Mouse (Mus musculus) heart, embryonic 13.5 days (tissue): ENCODE results near the gene Nkain1. TPM values are rescaled to one million over a fixed set of nuclear protein-coding genes. Genes with fewer than 3 reads are reported as not detected.

Source experiments
- ATAC-seq: fragments of 200-750 bp; cut with Nextera tagmentation; 2 replicates; pipeline ENCODE4 v1.8.0; 2017; ENCODE audit warnings: moderate TSS enrichment; ENCODE audit not compliant: insufficient number of reproducible peaks, low FRiP score, low TSS enrichment; ENCODE audit errors: extremely low read depth
- H3K27ac ChIP-seq: fragments of 300-500 bp; sonication (generic); replicated peaks from 2 replicates; pipeline ENCODE4 v1.5.1; 2015; ENCODE audit warnings: moderate library complexity, mild to moderate bottlenecking, inconsistent platforms
- H3K27me3 ChIP-seq: fragments of 300-500 bp; sonication (generic); replicated peaks from 2 replicates; pipeline ENCODE4 v1.6.1; 2015; ENCODE audit warnings: mild to moderate bottlenecking, inconsistent platforms
- H3K36me3 ChIP-seq: fragments of 300-500 bp; sonication (generic); 2 replicates; pipeline ENCODE4 v1.6.1; 2015; ENCODE audit warnings: mild to moderate bottlenecking, inconsistent platforms
- H3K4me1 ChIP-seq: fragments of 300-500 bp; sonication (generic); 2 replicates; pipeline ENCODE4 v1.6.1; 2015; ENCODE audit warnings: inconsistent platforms
- H3K4me2 ChIP-seq: fragments of 300-500 bp; sonication (generic); 2 replicates; pipeline ENCODE4 v1.6.1; 2015; ENCODE audit warnings: inconsistent platforms, mild to moderate bottlenecking, moderate library complexity
- H3K4me3 ChIP-seq: fragments of 300-500 bp; sonication (generic); 2 replicates; pipeline ENCODE4 v1.5.1; 2015; ENCODE audit warnings: moderate library complexity, mild to moderate bottlenecking, inconsistent platforms
- H3K9ac ChIP-seq: fragments of 300-500 bp; sonication (generic); 2 replicates; pipeline ENCODE4 v1.6.1; 2015; ENCODE audit warnings: inconsistent platforms, mild to moderate bottlenecking, moderate library complexity
- H3K9me3 ChIP-seq: fragments of 300-500 bp; sonication (generic); 2 replicates; pipeline ENCODE4 v1.6.1; 2016; ENCODE audit warnings: inconsistent platforms
- WGBS: fragments of 180-500 bp; shearing (Covaris S2); methylation state at CpG from one replicate; pipeline ENCODE4 v1.1.7; 2015; ENCODE audit warnings: mixed read lengths; 5-methylcytosine and 5-hydroxymethylcytosine counted together
- polyA plus RNA-seq: library from polyadenylated mRNA; unstranded; fragments of >200 nt; fragmentation: Nextera tagmentation; extraction: Ambion mirVana; gene quantifications from 2 replicates; pipeline ENCODE4 v1.2.1, GENCODE M21; 2015

Gene Nkain1
- polyA plus RNA-seq, 1 experiment from 2014 or later = 0.72 TPM

DNA sequence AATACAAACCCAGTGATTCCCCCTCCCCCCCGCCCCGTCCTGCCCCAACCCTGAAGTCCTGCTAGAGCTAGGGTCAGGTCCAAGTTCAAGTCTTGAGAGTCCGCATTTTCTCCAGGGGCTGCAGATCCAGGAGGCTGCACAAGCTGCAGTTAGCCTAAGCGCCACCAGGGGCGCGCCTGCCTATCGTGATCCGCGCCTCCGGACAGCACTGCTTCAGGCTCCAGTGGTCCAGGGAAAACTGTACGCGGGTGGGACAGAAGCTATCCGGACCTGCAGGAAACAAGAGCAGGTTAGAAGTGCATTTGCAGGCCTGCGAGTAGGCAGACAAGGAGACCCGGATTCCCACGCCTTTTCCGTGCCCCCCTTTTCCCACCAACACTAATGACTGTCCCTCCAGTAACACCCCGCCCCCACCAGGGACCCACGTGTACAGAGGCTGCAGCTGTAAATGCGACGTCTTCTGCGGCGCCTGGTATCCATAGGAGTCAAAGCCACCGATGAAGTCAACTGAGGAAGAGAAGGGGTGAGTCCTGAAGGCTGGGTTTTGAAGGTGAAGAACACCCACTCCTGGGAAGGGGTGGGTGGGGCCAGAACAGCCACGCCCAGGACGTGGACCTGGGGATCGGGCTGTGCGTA lies 42.2 kb downstream of the Nkain1 start:
- ATAC-seq = no peak
- Histone ChIP-seq H3K36me3 (0 out of 2 replicates have a peak, but pooled peaks cover 3% of the 10 kb centered on the region), H3K9ac (peak overlapping the region; percentile 62; the same call in 1 of the 2 replicates), H3K4me3 (peak overlapping the region; percentile 34), H3K9me3 (no peaks in the 10 kb centered on the region), H3K27ac (no peak overlapping the region), H3K4me1 (peaks cover 6% of the 10 kb centered on the region), H3K4me2 (peak overlapping the region; percentile 67), H3K27me3 (no peaks in the 10 kb centered on the region; the same call in 1 of the 2 replicates)
- WGBS = 13% methylated on average over 28 of the region's 28 CpGs

DNA sequence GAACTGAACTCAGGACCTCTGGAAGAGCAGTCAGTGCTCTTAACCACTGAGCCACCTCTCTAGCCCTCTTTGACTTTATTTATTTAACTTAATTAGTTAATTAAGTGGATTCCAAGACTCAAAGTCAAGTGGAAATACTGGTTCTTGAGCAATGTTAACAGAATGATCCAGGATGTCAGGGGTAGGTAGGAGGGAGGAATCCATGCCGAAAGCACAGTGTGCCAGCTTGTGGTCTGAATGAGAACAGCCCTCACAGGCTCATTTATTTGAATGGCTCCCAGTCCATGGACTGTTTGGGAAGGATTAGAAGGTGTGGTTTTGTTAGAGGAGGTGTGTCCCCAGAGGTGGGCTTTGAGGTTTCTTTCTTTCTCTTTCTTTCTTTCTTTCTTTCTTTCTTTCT lies 46.2 kb downstream of the Nkain1 start:
- ATAC-seq = no peak
- no peak overlapping the region for H3K4me3 ChIP-seq
- no peak overlapping the region for H3K27ac ChIP-seq
- peaks cover 6% of the 10 kb centered on the region for H3K4me1 ChIP-seq
- no peaks in the 10 kb centered on the region for H3K9me3 ChIP-seq
- 82% methylated on average over 1 of the region's 1 CpGs for WGBS
- H3K4me2 ChIP-seq = no peak overlapping the region
- H3K36me3 ChIP-seq = no peaks in the 10 kb centered on the region
- H3K9ac ChIP-seq = no peak overlapping the region
- H3K27me3 ChIP-seq = peaks cover 2% of the 10 kb centered on the region; the same call in 1 of the 2 replicates

DNA sequence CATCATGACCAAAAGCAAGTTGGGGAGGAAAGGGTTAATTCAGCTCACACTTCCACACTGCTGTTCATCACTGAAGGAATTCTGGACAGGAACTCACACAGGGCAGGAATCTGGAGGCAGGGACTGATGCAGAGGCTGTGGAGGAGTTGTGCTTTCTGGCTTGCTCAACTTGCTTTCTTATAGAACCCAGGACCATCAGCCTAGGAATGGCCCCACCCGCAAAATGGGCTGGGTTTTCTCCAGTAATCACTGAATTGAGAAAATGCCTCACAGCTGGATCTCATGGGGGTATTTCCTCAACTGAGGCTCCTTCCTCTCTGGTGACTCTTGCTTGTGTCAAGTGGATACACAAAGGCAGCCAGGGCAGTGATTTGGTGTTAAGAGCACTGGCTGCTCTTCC lies 48.9 kb downstream of the Nkain1 start:
- H3K27me3 ChIP-seq = peaks cover 2% of the 10 kb centered on the region; the same call in 1 of the 2 replicates
- no peak overlapping the region for H3K4me2 ChIP-seq
- H3K9me3 ChIP-seq = no peaks in the 10 kb centered on the region
- no peak for ATAC-seq
- H3K27ac ChIP-seq = no peak overlapping the region
- peaks cover 8% of the 10 kb centered on the region; the same call in 1 of the 2 replicates for H3K4me1 ChIP-seq
- 74% methylated on average over 1 of the region's 1 CpGs for WGBS
- H3K4me3 ChIP-seq = no peak overlapping the region
- no peak overlapping the region for H3K9ac ChIP-seq
- no peaks in the 10 kb centered on the region for H3K36me3 ChIP-seq

DNA sequence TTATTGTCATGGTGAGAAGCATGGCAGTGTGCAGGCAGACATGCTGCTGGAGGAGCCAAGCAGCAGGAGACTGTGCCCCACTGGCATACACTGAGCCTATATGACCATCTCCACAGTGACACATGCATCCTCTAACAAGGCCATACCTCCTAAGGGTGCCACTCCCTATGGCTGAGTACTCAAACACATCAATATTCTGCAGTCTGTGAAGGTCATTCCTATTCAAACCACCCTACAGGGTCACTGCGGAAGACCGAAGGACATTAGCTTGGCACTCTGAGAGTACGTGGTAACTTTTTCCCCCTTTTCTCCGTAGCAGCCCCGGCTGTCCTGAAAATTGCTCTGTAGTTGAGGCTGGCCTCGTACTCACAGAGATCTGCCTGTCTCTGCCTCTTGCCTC lies 52.5 kb downstream of the Nkain1 start:
- H3K27ac ChIP-seq = no peak overlapping the region
- H3K27me3 ChIP-seq = 0 out of 2 replicates have a peak, but pooled peaks cover 2% of the 10 kb centered on the region
- peaks cover 15% of the 10 kb centered on the region; the same call in 1 of the 2 replicates for H3K4me1 ChIP-seq
- H3K4me2 ChIP-seq = no peak overlapping the region
- H3K9me3 ChIP-seq = no peaks in the 10 kb centered on the region
- H3K9ac ChIP-seq = no peak overlapping the region
- ATAC-seq = no peak
- no peak overlapping the region for H3K4me3 ChIP-seq
- no peaks in the 10 kb centered on the region for H3K36me3 ChIP-seq
- 89% methylated on average over 6 of the region's 6 CpGs for WGBS

DNA sequence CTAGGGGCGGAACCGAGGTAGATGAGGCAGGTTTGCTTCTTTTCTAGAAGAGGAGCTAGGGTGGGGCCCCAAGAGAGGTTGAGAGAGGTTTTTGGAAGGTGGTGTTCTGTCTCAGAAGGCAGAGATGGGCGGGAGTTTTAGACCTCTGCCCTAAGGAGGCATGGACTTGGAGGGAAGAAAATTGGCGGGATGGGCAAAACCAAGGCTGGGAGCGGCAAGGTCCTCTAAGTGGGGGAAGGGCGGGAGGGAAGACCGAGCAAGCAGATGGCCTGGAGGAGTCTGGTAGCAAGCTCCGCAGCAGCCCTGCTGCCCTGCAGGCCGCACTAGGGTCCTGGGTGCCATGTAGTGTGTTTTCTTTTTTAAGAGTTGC lies 53.5 kb downstream of the Nkain1 start:
- no peak overlapping the region for H3K27ac ChIP-seq
- no peaks in the 10 kb centered on the region for H3K9me3 ChIP-seq
- ATAC-seq = no peak
- peaks cover 15% of the 10 kb centered on the region; the same call in 1 of the 2 replicates for H3K4me1 ChIP-seq
- peak overlapping the region; percentile 92; the same call in 1 of the 2 replicates for H3K9ac ChIP-seq
- under 1% methylated on average over 9 of the region's 9 CpGs for WGBS
- peak overlapping the region; percentile 79 for H3K4me3 ChIP-seq
- peak overlapping the region; percentile 90 for H3K4me2 ChIP-seq
- no peaks in the 10 kb centered on the region for H3K36me3 ChIP-seq
- H3K27me3 ChIP-seq = no peaks in the 10 kb centered on the region

DNA sequence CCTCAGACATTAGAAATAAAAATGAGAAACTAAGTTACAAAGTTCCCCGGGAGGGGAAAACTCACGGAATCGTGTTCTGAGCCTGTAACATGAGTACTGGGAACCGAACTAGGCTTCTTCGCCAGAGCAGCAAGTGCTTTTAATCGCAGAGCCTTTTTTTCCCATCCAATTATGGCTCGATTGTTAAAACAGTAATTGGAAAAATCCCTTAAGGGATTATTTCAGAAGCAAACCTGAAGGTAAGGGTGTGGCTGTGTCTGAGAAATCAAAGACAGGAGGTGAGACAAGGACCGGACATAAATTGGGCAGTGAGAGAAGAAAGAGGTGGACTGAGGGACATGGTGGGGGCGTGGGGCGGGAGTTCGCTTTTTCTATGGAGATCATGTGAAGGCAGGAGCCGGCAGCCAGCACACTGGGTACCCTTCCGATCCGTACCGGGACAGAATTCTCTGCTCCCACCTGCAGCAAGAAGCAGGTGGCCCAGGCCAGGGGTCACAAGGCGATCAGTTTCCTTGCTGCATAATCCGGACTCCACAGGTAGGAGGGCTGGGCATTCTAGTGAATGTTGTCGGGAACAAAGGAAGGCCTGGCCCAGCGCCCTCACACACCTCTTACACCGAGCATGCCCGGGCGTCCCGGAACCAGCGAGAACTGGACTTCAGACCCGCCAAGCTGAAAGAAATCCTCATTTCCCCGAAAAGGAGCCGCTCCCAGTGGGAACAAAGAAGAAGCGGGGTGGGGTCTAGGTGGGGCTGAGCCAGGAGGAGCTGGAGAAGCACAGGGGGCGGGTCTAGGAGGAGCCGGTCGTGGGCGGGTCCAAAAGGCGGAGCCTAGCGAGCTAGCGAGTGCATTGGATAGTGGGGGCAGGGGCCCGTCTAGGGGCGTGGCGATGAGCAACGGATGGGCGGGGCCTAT lies 54.1 kb downstream of the Nkain1 start:
- Histone ChIP-seq H3K9me3 (no peaks in the 10 kb centered on the region), H3K9ac (peak overlapping the region; percentile 92), H3K27ac (peak overlapping the region; percentile 58), H3K4me2 (peak overlapping the region; percentile 90), H3K27me3 (no peaks in the 10 kb centered on the region), H3K4me1 (peaks cover 15% of the 10 kb centered on the region; the same call in 1 of the 2 replicates), H3K36me3 (no peaks in the 10 kb centered on the region), H3K4me3 (peak overlapping the region; percentile 79)
- WGBS = 3% methylated on average over 40 of the region's 40 CpGs
- ATAC-seq = peak; percentile 97

DNA sequence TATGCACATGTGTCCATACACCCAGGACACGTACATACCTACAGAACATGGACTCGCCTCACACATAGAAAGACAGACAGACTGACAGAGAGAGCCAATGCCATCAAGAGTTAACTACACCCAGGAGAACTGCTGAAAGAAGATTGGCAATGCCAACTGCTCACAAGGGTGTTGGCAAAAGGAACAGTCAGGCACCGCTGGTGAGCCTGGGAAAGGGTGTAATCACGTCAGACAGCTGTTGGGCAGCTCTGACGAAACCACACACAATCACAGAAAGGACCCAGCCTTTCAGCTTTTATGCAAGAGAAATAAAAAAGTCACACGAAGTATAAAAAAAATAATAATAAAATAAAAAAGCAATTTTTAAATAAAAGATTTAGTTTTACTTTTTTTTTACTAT lies 57.5 kb downstream of the Nkain1 start:
- ATAC-seq = no peak
- Histone ChIP-seq H3K27me3 (no peaks in the 10 kb centered on the region), H3K4me1 (peaks cover 15% of the 10 kb centered on the region; the same call in 1 of the 2 replicates), H3K9ac (no peak overlapping the region), H3K4me2 (no peak overlapping the region), H3K36me3 (no peaks in the 10 kb centered on the region), H3K27ac (no peak overlapping the region), H3K9me3 (no peaks in the 10 kb centered on the region), H3K4me3 (no peak overlapping the region)
- 78% methylated on average over 6 of the region's 6 CpGs for WGBS

Other genes with a start within 250 kb of the Nkain1 start
- gene Zcchc17, start 214.2 kb downstream of the Nkain1 start, polyA plus RNA-seq = 48.1 and 50.7 TPM in 2 replicates
- 82.6 and 84.8 TPM in 2 replicates for gene Snrnp40, start 214.0 kb downstream of the Nkain1 start, polyA plus RNA-seq
- gene Pum1, start 89.1 kb upstream of the Nkain1 start, polyA plus RNA-seq = 53.2 and 53.3 TPM in 2 replicates
- gene Sdc3, start 218.4 kb upstream of the Nkain1 start, polyA plus RNA-seq = 21.7 and 23.9 TPM in 2 replicates